Mouse (Mus musculus) testis, adult 10 weeks (tissue): ENCODE measurements around the gene Gtf2a1. TPM values are rescaled to one million over a fixed set of nuclear protein-coding genes. Genes with fewer than 3 reads are reported as not detected.

Experiments used
- polyA plus RNA-seq: library from polyadenylated mRNA; stranded (reverse); fragments of 350-450 nt; fragmentation: Illumina TruSeq; extraction: RNeasy Lipid Tissue Mini Kit (QIAGEN cat#74804); gene quantifications from one replicate; pipeline ENCODE4 v1.2.3, GENCODE M21; 2014; ENCODE audit warnings: low read depth, low replicate concordance

The Gtf2a1 gene
- 27.2 TPM for polyA plus RNA-seq

GRCm38 (mm10) chr12:91589847-91590690 is at the start of gene Gtf2a1:
Gtf2a1 (minus strand) TSS chr12:91590487.

Other genes with a start within 250 kb of the Gtf2a1 start
- gene Cep128, start 206.1 kb downstream of the Gtf2a1 start, polyA plus RNA-seq, result 374 TPM
- 16.4 TPM for gene Tshr, start 205.9 kb downstream of the Gtf2a1 start, polyA plus RNA-seq
- gene Ston2, start 197.9 kb upstream of the Gtf2a1 start, polyA plus RNA-seq, result 9.0 TPM